Mouse (Mus musculus): ENCODE measurements around the gene Tas1r2. TPM values are rescaled to one million over a fixed set of nuclear protein-coding genes. Genes with fewer than 3 reads are reported as not detected.

Gene Tas1r2
- polyA plus RNA-seq, 1 experiment from 2014 or later, result not detected

- peaks cover 42% of the 10 kb centered on the region for H3K27me3 ChIP-seq (replicated peaks; ENCODE audit: low read depth, poor library complexity, severe bottlenecking)
These were observed 12.6 kb upstream of the Tas1r2 start for GRCm38 (mm10) chr4:139640775-139641174.

GRCm38 (mm10) chr4:139641829-139642425 is 11.4 kb upstream of the Tas1r2 start:
- peaks cover 42% of the 10 kb centered on the region for H3K27me3 ChIP-seq (replicated peaks; ENCODE audit: low read depth, poor library complexity, severe bottlenecking)
- peaks cover 28% of the 10 kb centered on the region for H3K4me1 ChIP-seq
- H3K27ac ChIP-seq (replicated peaks), result peak overlapping the region; percentile 54; the same call in 1 of the 2 replicates
- DNase-seq (ENCODE audit: low spot score), result peak; percentile 58
- peak overlapping the region; percentile 50 for H3K4me3 ChIP-seq
- WGBS, result 3% methylated on average over 30 of the region's 30 CpGs
- H3K36me3 ChIP-seq (replicated peaks), result peaks cover 24% of the 10 kb centered on the region
- H3K9me3 ChIP-seq, result no peaks in the 10 kb centered on the region

More at GRCm38 (mm10) chr4:139640775-139641174, 12.6 kb upstream of the Tas1r2 start:
- H3K9me3 ChIP-seq, result no peaks in the 10 kb centered on the region
- WGBS, result 63% methylated on average over 6 of the region's 6 CpGs
- H3K36me3 ChIP-seq (replicated peaks), result peaks cover 20% of the 10 kb centered on the region
- no peak for DNase-seq (ENCODE audit: low spot score)
- H3K4me1 ChIP-seq, result peaks cover 28% of the 10 kb centered on the region
- H3K4me3 ChIP-seq, result no peak overlapping the region
- no peak overlapping the region for H3K27ac ChIP-seq (replicated peaks)

- peak; percentile 86 for DNase-seq (ENCODE audit: low spot score)
- 16% methylated on average over 9 of the region's 9 CpGs for WGBS
- Histone ChIP-seq H3K27me3 (replicated peaks; ENCODE audit: low read depth, poor library complexity, severe bottlenecking) (peaks cover 42% of the 10 kb centered on the region), H3K36me3 (replicated peaks) (peaks cover 31% of the 10 kb centered on the region), H3K9me3 (no peaks in the 10 kb centered on the region), H3K4me1 (peaks cover 28% of the 10 kb centered on the region), H3K27ac (replicated peaks) (no peak overlapping the region), H3K4me3 (no peak overlapping the region)
These were observed 9.4 kb upstream of the Tas1r2 start for GRCm38 (mm10) chr4:139643972-139644371.

GRCm38 (mm10) chr4:139646916-139647315 is 6.4 kb upstream of the Tas1r2 start:
- DNase-seq (ENCODE audit: low spot score), result no peak
- Histone ChIP-seq H3K27ac (replicated peaks) (no peak overlapping the region), H3K4me1 (peaks cover 8% of the 10 kb centered on the region), H3K36me3 (replicated peaks) (peaks cover 32% of the 10 kb centered on the region), H3K4me3 (no peak overlapping the region), H3K9me3 (no peaks in the 10 kb centered on the region), H3K27me3 (replicated peaks; ENCODE audit: low read depth, poor library complexity, severe bottlenecking) (peaks cover 20% of the 10 kb centered on the region)
- WGBS, result 79% methylated on average over 7 of the region's 7 CpGs

GRCm38 (mm10) chr4:139650086-139650743 is 3.1 kb upstream of the Tas1r2 start:
- no peak for DNase-seq (ENCODE audit: low spot score)
- H3K4me3 ChIP-seq, result no peak overlapping the region
- peaks cover 24% of the 10 kb centered on the region for H3K36me3 ChIP-seq (replicated peaks)
- WGBS, result 85% methylated on average over 15 of the region's 15 CpGs
- no peak overlapping the region for H3K27ac ChIP-seq (replicated peaks)
- 0 out of 2 replicates have a peak, but pooled peaks cover 3% of the 10 kb centered on the region for H3K27me3 ChIP-seq (replicated peaks; ENCODE audit: low read depth, poor library complexity, severe bottlenecking)
- H3K4me1 ChIP-seq, result no peaks in the 10 kb centered on the region
- no peaks in the 10 kb centered on the region for H3K9me3 ChIP-seq

- Histone ChIP-seq H3K27ac (replicated peaks) (no peak overlapping the region), H3K9me3 (no peaks in the 10 kb centered on the region), H3K4me1 (no peaks in the 10 kb centered on the region), H3K4me3 (no peak overlapping the region), H3K27me3 (replicated peaks; ENCODE audit: low read depth, poor library complexity, severe bottlenecking) (0 out of 2 replicates have a peak, but pooled peaks cover 3% of the 10 kb centered on the region), H3K36me3 (replicated peaks) (peaks cover 23% of the 10 kb centered on the region)
- WGBS, result 74% methylated on average over 11 of the region's 11 CpGs
- DNase-seq (ENCODE audit: low spot score), result no peak
These were observed 2.4 kb upstream of the Tas1r2 start for GRCm38 (mm10) chr4:139650907-139651306.

- Histone ChIP-seq H3K4me1 (no peaks in the 10 kb centered on the region), H3K36me3 (replicated peaks) (no peaks in the 10 kb centered on the region), H3K27ac (replicated peaks) (no peak overlapping the region), H3K27me3 (replicated peaks; ENCODE audit: low read depth, poor library complexity, severe bottlenecking) (no peaks in the 10 kb centered on the region), H3K9me3 (peaks cover 7% of the 10 kb centered on the region; the same call in 1 of the 2 replicates), H3K4me3 (no peak overlapping the region)
- 91% methylated on average over 14 of the region's 14 CpGs for WGBS
- DNase-seq (ENCODE audit: low spot score), result no peak
These were observed 8.6 kb downstream of the Tas1r2 start for GRCm38 (mm10) chr4:139661897-139662296.

GRCm38 (mm10) chr4:139667632-139668031 is 14.3 kb downstream of the Tas1r2 start:
- WGBS, result 72% methylated on average over 6 of the region's 6 CpGs

GRCm38 (mm10) chr4:139669847-139670246 is 16.5 kb downstream of the Tas1r2 start:
- DNase-seq (ENCODE audit: low spot score), result peak; percentile 71
- Histone ChIP-seq H3K36me3 (replicated peaks) (no peaks in the 10 kb centered on the region), H3K9me3 (no peaks in the 10 kb centered on the region), H3K4me3 (no peak overlapping the region), H3K4me1 (no peaks in the 10 kb centered on the region), H3K27me3 (replicated peaks; ENCODE audit: low read depth, poor library complexity, severe bottlenecking) (peaks cover 4% of the 10 kb centered on the region), H3K27ac (replicated peaks) (no peak overlapping the region)
- WGBS, result 24% methylated on average over 6 of the region's 6 CpGs

More at GRCm38 (mm10) chr4:139667632-139668031, 14.3 kb downstream of the Tas1r2 start:
- DNase-seq (ENCODE audit: low spot score), result no peak
- no peaks in the 10 kb centered on the region for H3K27me3 ChIP-seq (replicated peaks; ENCODE audit: low read depth, poor library complexity, severe bottlenecking)
- H3K36me3 ChIP-seq (replicated peaks), result no peaks in the 10 kb centered on the region
- H3K27ac ChIP-seq (replicated peaks), result no peak overlapping the region
- no peaks in the 10 kb centered on the region for H3K9me3 ChIP-seq
- H3K4me3 ChIP-seq, result no peak overlapping the region
- no peaks in the 10 kb centered on the region for H3K4me1 ChIP-seq

- Histone ChIP-seq H3K27ac (replicated peaks) (no peak overlapping the region), H3K4me3 (no peak overlapping the region), H3K4me1 (peaks cover 10% of the 10 kb centered on the region), H3K36me3 (replicated peaks) (no peaks in the 10 kb centered on the region), H3K9me3 (peaks cover 11% of the 10 kb centered on the region; the same call in 1 of the 2 replicates), H3K27me3 (replicated peaks; ENCODE audit: low read depth, poor library complexity, severe bottlenecking) (peaks cover 15% of the 10 kb centered on the region)
- WGBS, result 60% methylated on average over 9 of the region's 9 CpGs
- DNase-seq (ENCODE audit: low spot score), result peak; percentile 28
These were observed 22.4 kb downstream of the Tas1r2 start for GRCm38 (mm10) chr4:139675696-139676095.

GRCm38 (mm10) chr4:139683728-139684638 is 30.6 kb downstream of the Tas1r2 start:
- WGBS, result 76% methylated on average over 22 of the region's 22 CpGs
- Histone ChIP-seq H3K9me3 (peaks cover 18% of the 10 kb centered on the region; the same call in 1 of the 2 replicates), H3K4me1 (no peaks in the 10 kb centered on the region), H3K27ac (replicated peaks) (no peak overlapping the region), H3K4me3 (no peak overlapping the region), H3K27me3 (replicated peaks; ENCODE audit: low read depth, poor library complexity, severe bottlenecking) (0 out of 2 replicates have a peak, but pooled peaks cover 17% of the 10 kb centered on the region), H3K36me3 (replicated peaks) (no peaks in the 10 kb centered on the region)
- DNase-seq (ENCODE audit: low spot score), result no peak

GRCm38 (mm10) chr4:139684639-139685017 is 31.3 kb downstream of the Tas1r2 start:
- H3K4me1 ChIP-seq, result peaks cover 2% of the 10 kb centered on the region; the same call in 1 of the 2 replicates
- H3K4me3 ChIP-seq, result no peak overlapping the region
- no peak overlapping the region for H3K27ac ChIP-seq (replicated peaks)
- H3K36me3 ChIP-seq (replicated peaks), result no peaks in the 10 kb centered on the region
- 14% methylated on average over 3 of the region's 3 CpGs for WGBS
- H3K9me3 ChIP-seq, result peaks cover 18% of the 10 kb centered on the region; the same call in 1 of the 2 replicates
- DNase-seq (ENCODE audit: low spot score), result peak; percentile 76
- peaks cover 22% of the 10 kb centered on the region; the same call in 1 of the 2 replicates for H3K27me3 ChIP-seq (replicated peaks; ENCODE audit: low read depth, poor library complexity, severe bottlenecking)
